Mouse (Mus musculus) liver, adult (tissue): ENCODE results near the gene Auts2.

Experiments used
- GATA4 ChIP-seq: IDR thresholded peaks from 2 replicates; pipeline ENCODE4 v1.6.1; 2014; ENCODE audit warnings: mild to moderate bottlenecking, low read length; ENCODE audit not compliant: insufficient replicate concordance

The Auts2 gene

DNA sequence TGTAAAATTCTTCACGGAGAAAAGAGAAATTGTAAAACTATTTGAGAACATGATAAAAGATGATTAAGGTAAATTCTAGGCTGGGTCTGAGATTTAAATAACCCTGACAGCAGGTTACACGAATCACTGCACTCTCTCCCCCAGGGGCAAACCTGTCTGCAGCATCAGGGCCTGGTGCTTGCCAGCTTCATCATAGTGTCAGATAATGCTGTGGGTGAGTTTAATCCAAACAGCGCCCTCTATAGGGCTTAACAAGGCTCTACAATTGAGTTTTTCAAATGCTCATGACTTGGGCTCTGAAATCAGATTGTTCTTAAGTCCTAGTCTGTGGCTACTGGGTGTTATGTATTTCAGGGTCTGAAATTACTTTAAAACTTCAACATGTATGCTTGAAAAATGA is 565.6 kb downstream of the Auts2 start:
- no peak for TF ChIP-seq GATA4

GRCm38 (mm10) chr5:131971901-131972300 is 571.2 kb downstream of the Auts2 start:
- TF ChIP-seq GATA4: no peak

- TF ChIP-seq GATA4: no peak
Observed at GRCm38 (mm10) chr5:131965499-131965898, 577.6 kb downstream of the Auts2 start.

DNA sequence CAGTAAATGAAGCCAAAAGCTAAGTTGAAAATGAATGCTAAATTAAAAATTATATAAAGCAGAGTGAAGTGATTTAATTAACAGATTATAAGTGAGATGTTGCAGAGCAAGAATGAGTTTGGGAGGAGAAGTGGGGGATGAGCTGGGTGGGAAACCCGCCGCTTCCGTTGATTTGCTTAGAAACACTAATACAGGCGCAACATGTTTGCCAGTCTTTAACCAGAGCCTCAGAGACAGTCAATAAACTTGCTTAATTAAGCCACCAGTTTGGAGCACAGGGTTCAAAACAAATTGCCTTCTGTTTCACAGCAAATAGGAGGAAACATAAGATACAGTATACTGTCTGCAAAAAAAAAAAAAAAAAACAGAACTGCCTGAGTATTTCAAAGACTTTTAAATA is 579.6 kb downstream of the Auts2 start:
- no peak for TF ChIP-seq GATA4

DNA sequence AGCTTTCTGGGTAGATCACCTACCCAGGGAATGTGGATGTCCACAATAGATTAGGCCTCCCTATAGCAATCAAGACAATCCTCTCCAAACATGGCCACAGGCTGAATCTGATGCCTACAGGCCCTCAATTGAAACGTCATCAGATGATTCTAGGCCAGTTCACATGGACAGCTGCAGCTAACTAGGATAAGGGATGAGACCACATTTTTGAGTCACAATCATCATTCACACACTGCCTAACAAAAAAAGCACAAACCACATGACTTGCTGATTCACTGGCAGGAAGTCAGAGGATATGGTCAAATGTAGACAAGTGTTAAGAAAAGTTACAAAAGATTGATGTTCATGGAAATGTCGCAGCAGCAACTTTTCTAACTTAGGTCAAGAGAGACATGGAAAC is 581.3 kb downstream of the Auts2 start:
- no peak for TF ChIP-seq GATA4

DNA sequence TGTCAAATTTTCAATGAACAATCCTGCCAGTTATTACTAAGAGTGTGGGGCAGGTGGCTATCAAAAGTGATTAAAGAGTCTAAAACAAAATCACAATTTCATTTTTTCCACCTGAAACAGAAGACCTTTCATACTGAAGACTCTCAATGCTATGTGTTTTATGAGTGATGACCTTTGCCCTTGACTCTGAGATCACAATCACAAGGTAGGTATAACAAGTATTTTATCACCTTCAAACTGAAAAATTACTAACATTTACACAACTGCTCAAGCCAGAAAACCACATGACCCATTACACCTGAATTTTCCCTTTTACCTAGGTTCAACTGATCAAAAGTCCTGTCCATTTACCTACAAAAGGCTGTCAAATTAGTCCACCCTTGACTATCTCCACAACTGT is 582.7 kb downstream of the Auts2 start:
- no peak for TF ChIP-seq GATA4

- TF ChIP-seq GATA4: no peak
Observed at GRCm38 (mm10) chr5:131956998-131957397, 586.1 kb downstream of the Auts2 start.

- TF ChIP-seq GATA4: no peak
Observed at GRCm38 (mm10) chr5:131956090-131956489, 587.1 kb downstream of the Auts2 start.

DNA sequence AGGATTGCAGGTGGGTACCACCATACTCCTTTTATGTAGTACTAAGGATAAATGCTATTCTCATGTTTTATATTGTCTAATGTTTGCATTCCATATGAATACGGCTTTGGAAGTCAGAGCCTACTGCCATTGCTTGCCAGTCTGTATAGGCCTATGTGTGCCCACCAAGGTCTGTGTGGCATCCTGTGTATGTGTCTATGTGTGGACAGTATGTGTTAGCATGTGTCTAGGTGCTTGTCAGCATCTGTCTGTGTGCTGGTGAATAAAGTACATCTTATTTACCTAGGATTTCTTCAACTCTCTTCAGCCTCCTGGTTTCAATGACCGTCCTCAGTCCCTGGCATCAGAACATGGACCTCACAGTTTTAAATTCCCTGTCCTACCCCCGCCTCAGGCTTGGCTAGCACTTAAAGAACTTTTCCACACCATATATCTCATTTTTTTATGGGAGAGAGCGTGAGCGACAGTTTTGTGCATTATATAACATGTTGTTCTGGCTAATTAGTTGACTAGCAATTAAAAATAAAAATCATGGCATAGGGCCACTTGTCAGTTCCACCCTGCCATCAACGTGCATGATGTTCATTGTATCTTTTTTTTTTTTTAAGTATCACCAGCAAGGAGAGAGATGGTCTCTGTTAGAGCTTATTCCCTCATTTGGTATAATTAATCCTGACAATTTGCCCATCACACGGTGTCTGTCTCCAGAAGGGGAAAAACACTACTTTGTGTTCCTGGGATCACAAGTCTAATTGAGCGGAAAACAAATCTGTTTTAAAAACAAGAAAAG is 587.7 kb downstream of the Auts2 start:
- TF ChIP-seq GATA4: no peak

DNA sequence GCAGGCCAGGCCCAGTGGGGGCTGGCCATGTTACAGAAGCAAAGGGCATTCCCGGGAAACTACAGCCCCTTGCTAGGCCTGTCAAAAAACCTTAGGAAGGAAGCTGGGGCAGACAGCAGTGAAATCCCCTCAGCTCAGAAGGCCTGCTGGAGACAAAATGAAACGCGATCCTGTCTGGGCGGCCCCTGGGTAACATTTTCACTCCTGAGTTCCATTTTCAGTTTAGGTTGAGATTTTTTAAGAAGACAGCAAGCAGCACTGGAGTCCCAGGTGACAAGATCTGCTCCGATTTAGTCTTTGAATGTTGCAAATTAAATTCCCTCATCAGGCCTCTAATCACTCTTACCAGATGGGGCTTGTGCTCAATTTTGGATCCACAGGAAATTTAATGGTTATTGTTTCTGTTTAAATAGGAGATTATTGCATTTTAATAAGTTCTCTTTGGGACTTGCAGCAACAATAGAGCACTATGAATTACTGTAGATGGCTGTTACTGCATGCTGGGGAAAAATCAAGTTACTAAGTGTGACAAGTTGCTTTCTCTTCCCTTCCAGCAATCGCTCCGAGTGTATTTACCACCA is 594.5 kb downstream of the Auts2 start:
- TF ChIP-seq GATA4: no peak

DNA sequence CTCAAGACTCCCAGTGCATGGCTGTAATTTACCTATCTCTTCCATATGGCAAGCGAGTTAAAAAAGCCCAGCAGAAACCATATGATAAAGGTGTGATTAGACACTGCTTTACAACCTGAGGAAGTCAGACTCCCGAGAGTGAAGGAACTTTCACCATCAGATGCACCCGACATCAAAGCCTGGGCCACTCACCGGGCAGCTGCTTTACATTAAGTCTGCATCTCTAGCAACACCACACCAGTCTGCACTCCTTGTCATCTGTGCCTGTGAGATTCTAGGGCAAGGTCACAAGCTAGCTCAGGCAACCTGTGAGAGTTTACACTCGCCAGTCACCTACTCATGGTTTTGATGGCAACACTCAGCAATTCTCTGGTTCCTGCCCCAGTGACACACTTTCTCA is 596.3 kb downstream of the Auts2 start:
- no peak for TF ChIP-seq GATA4

DNA sequence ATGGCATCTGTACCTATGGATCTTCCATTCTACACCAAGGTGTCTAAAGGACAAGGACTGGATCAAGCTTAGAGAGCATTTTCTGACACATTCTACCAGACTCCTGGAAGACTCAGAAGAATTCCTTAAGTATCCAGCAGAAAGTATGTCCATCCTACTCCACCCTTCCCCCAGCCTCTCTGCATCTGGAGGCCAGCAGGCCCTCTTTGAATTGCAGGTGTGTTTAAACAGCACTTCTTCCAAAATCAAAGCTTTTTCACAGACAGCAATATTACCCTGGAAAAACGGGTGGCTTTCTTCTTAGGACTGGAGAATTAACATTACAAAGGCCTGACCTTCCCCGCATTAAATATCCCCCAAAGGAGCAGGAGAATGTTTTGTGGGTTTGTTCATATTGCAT is 598.4 kb downstream of the Auts2 start:
- no peak for TF ChIP-seq GATA4

DNA sequence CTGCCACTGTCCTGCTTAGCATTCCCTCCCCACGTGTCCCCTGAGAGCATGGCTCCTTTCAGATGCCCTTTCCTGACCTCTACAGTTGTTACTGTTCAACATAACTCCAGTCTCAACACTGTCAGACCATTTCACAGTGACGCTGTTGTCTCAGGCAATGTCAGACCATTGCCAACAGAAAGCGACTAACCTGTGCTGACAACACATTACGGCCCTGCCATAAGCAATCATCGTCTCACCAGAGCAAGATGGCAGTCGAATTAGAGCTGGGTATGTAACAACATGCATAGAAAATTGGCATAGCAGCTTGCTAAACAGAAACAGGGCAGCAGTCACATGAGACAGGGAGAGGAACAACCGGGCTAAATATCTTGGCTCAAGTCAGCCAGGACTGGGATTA is 614.4 kb downstream of the Auts2 start:
- no peak for TF ChIP-seq GATA4

- TF ChIP-seq GATA4: no peak
Observed at GRCm38 (mm10) chr5:131922759-131923158, 620.4 kb downstream of the Auts2 start.

DNA sequence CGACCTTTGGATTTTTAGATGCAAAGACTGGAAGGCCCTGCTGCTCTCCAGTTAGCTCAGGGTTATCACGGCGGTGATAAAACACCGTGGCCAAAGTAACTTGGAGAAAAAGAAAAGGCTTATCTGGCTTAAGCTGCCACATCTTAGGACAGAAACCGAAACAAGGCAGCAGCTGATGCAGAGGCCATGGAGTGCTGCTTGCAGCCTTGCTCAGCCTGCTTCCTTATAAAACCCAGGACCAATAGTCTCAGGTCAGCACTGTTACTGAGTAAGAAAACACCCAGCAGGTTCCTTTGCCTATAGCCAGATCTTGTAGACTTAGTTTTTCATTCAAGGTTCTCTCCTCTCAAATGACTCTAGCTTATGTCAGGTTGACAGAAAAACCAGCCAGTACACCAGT is 621.0 kb downstream of the Auts2 start:
- no peak for TF ChIP-seq GATA4

DNA sequence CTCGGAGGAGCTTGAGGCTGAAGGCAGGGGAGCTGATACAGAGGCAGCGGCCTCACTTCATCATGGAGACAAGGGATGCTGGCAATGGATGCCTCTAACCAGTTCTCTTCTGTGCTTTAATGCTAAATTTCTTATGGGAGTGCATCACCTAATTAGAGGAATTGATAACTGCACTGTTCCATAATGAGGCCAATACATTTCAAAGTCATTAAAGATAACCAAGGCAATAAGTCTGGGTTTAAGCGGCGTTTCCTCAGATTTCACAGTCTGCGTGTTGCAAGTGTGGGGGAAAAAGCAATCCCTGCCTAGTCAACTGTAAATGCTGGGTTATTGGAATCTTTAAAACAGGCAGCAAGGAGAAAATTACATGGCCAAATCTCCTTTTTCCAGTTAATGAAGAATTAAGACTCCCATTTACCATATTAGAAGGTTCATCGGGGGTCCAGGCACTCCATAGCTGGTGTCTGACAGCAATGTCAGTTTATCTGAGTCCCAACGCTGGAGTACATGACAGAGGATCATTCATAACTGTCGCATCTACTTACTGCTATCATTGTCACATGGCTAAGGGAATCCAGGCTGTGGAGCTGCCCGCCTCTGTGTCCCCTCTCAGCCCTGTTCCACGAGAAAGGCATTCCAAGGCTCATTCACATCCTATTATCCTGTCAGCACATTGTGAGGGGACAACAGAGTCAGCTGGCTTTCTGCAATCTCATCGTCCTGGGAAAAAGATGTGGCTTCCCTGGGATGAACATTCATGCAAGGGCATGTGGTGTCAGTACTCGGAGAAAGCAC is 623.0 kb downstream of the Auts2 start:
- no peak for TF ChIP-seq GATA4
